ENCODE assay signal across 8 mouse cellular contexts in the genomic region with DNA sequence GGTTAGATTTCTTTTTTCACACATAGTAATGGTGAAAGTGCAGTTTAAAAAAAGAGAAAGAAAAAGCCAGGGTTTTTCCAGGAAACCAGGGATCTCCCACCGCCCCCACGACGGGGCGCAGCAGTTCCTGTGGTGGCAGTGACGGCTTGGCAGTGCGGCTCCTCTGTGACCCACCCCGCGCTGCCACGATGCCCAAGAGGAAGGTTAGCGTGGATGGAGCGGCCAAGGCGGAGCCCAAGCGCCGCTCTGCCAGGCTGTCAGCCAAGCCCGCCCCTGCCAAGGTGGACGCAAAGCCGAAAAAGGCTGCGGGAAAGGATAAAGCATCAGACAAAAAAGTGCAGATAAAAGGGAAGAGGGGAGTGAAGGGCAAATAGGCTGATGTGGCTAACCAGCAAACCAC. TPM values are rescaled to one million over a fixed set of nuclear protein-coding genes. Genes with fewer than 3 reads are reported as not detected.
DNase-seq lines count a peak whose midpoint lies in the region; ATAC-seq lines count a peak whose summit lies in the region.

No protein-coding gene starts in this region.

- no peak for DNase-seq in liver, embryonic 11.5 days (ENCODE audit: low spot score)
- DNase-seq in liver, result no peak
- DNase-seq in kidney, postnatal 14 days, result peak; percentile 38
- no peak for DNase-seq in ovary, postnatal 14 days (ENCODE audit: low spot score)
- DNase-seq in spleen, postnatal 10 days (ENCODE audit: low spot score in 2 of 2), result no peak

- H3K4me3 ChIP-seq in liver, embryonic 11.5 days (ENCODE audit: low read depth, low read length), result peak overlapping the region; percentile 22
- peak overlapping the region; percentile 32 for H3K4me3 ChIP-seq in forebrain, embryonic 13.5 days
- peak overlapping the region; percentile 20 for H3K4me3 ChIP-seq in neural tube, embryonic 14.5 days (ENCODE audit: low read depth, low read length)

- no peaks in the 10 kb centered on the region for H3K4me1 ChIP-seq in liver, embryonic 11.5 days (replicated peaks; ENCODE audit: control insufficient read depth, insufficient read depth, low read length)
- H3K4me1 ChIP-seq in forebrain, embryonic 13.5 days, result peaks cover 19% of the 10 kb centered on the region
- peaks cover under 1% of the 10 kb centered on the region; the same call in 1 of the 2 replicates for H3K4me1 ChIP-seq in neural tube, embryonic 14.5 days (ENCODE audit: control insufficient read depth, insufficient read depth, low read length)

- H3K36me3 ChIP-seq in liver, embryonic 11.5 days (ENCODE audit: control insufficient read depth, insufficient read depth, low read length), result no peaks in the 10 kb centered on the region
- H3K36me3 ChIP-seq in forebrain, embryonic 13.5 days (ENCODE audit: poor library complexity, severe bottlenecking), result no peaks in the 10 kb centered on the region
- H3K36me3 ChIP-seq in neural tube, embryonic 14.5 days (ENCODE audit: control insufficient read depth, insufficient read depth, low read length), result no peaks in the 10 kb centered on the region

- 5% methylated on average over 18 of the region's 18 CpGs for WGBS in liver, embryonic 11.5 days
- WGBS in forebrain, embryonic 13.5 days, result 2% methylated on average over 18 of the region's 18 CpGs
- WGBS in neural tube, embryonic 14.5 days, result under 1% methylated on average over 18 of the region's 18 CpGs

- no peak overlapping the region for H3K9ac ChIP-seq in liver, embryonic 11.5 days (ENCODE audit: low read depth, low read length)
- H3K9ac ChIP-seq in forebrain, embryonic 13.5 days, result peak overlapping the region; percentile 66
- 0 out of 2 replicates have a peak overlapping the region, but pooled peaks have one; percentile 16 for H3K9ac ChIP-seq in neural tube, embryonic 14.5 days (replicated peaks; ENCODE audit: low read depth, low read length)

- no peaks in the 10 kb centered on the region; the same call in 1 of the 2 replicates for H3K27me3 ChIP-seq in liver, embryonic 11.5 days (replicated peaks; ENCODE audit: control insufficient read depth, insufficient read depth, low read length)
- H3K27me3 ChIP-seq in forebrain, embryonic 13.5 days, result no peaks in the 10 kb centered on the region
- no peaks in the 10 kb centered on the region; the same call in 1 of the 2 replicates for H3K27me3 ChIP-seq in neural tube, embryonic 14.5 days (ENCODE audit: control insufficient read depth, insufficient read depth, low read length)

- ATAC-seq in liver, embryonic 11.5 days (replicated peaks; ENCODE audit: low FRiP score), result no peak
- ATAC-seq in common myeloid progenitor, adult 5-6 weeks (replicated peaks; ENCODE audit: low read depth, poor library complexity, severe bottlenecking), result peak; percentile 99
- no peak for ATAC-seq in forebrain, embryonic 13.5 days
- ATAC-seq in neural tube, embryonic 14.5 days (ENCODE audit: low read depth), result no peak

- no peak overlapping the region for H3K27ac ChIP-seq in liver, embryonic 11.5 days (ENCODE audit: low read depth, low read length)
- H3K27ac ChIP-seq in forebrain, embryonic 13.5 days, result no peak overlapping the region
- no peak overlapping the region for H3K27ac ChIP-seq in neural tube, embryonic 14.5 days (ENCODE audit: low read depth, low read length)

- H3K4me2 ChIP-seq in liver, embryonic 11.5 days, result peak overlapping the region; percentile 57
- H3K4me2 ChIP-seq in forebrain, embryonic 13.5 days, result peak overlapping the region; percentile 67
- H3K4me2 ChIP-seq in neural tube, embryonic 14.5 days (ENCODE audit: low read depth, low read length), result peak overlapping the region; percentile 71

- no peaks in the 10 kb centered on the region for H3K9me3 ChIP-seq in liver, embryonic 11.5 days (ENCODE audit: control insufficient read depth, low read length)
- H3K9me3 ChIP-seq in forebrain, embryonic 13.5 days (replicated peaks), result no peaks in the 10 kb centered on the region
- no peaks in the 10 kb centered on the region for H3K9me3 ChIP-seq in neural tube, embryonic 14.5 days (ENCODE audit: control insufficient read depth, low read length)

RNA-seq across cellular contexts. Expression of a gene that starts 6.0 kb away (rescaled TPM):
- polyA plus RNA-seq in liver, embryonic 11.5 days (2014; fragmentation: Nextera tagmentation; extraction: Ambion mirVana), result 0.74 and 0.75 TPM in 2 replicates
- total RNA-seq in common myeloid progenitor, adult 5-6 weeks (2017), result not detected in 2 replicates
- 9.8 and 13.1 TPM in 2 replicates for polyA plus RNA-seq in forebrain, embryonic 13.5 days (2015; fragmentation: Nextera tagmentation; extraction: Ambion mirVana)
- 13.4 and 14.3 TPM in 2 replicates for polyA plus RNA-seq in neural tube, embryonic 14.5 days (2014; fragmentation: Nextera tagmentation; extraction: Ambion mirVana)

RNA-seq across cellular contexts. Expression of a gene that starts 24.0 kb away (rescaled TPM):
- 3.8 and 4.8 TPM in 2 replicates for polyA plus RNA-seq in liver, embryonic 11.5 days (2014; fragmentation: Nextera tagmentation; extraction: Ambion mirVana)
- 5.6 and 8.5 TPM in 2 replicates for total RNA-seq in common myeloid progenitor, adult 5-6 weeks (2017)
- 4.3 and 5.0 TPM in 2 replicates for polyA plus RNA-seq in forebrain, embryonic 13.5 days (2015; fragmentation: Nextera tagmentation; extraction: Ambion mirVana)
- polyA plus RNA-seq in neural tube, embryonic 14.5 days (2014; fragmentation: Nextera tagmentation; extraction: Ambion mirVana), result 6.4 and 8.2 TPM in 2 replicates

RNA-seq across cellular contexts. Expression of a gene that starts 59.3 kb away (rescaled TPM):
- polyA plus RNA-seq in liver, embryonic 11.5 days (2014; fragmentation: Nextera tagmentation; extraction: Ambion mirVana), result 15.1 and 16.3 TPM in 2 replicates
- 18.5 and 19.1 TPM in 2 replicates for total RNA-seq in common myeloid progenitor, adult 5-6 weeks (2017)
- 14.3 and 15.2 TPM in 2 replicates for polyA plus RNA-seq in forebrain, embryonic 13.5 days (2015; fragmentation: Nextera tagmentation; extraction: Ambion mirVana)
- 18.2 and 19.8 TPM in 2 replicates for polyA plus RNA-seq in neural tube, embryonic 14.5 days (2014; fragmentation: Nextera tagmentation; extraction: Ambion mirVana)
